Mouse (Mus musculus) C2C12 (cell line): Measurements from ENCODE around the gene Slc40a1.

Source experiments
- CEBPB ChIP-seq: IDR thresholded peaks from one replicate; pipeline ENCODE4 v1.6.1; 2011; ENCODE audit warnings: low read depth, mild to moderate bottlenecking, control low read depth, moderate library complexity
- CTCF ChIP-seq: IDR thresholded peaks from one replicate; pipeline ENCODE4 v1.5.1; 2011; ENCODE audit not compliant: control insufficient read depth, insufficient read depth, insufficient read length
- MAX ChIP-seq: IDR thresholded peaks from one replicate; pipeline ENCODE4 v1.6.1; 2011; ENCODE audit warnings: mild to moderate bottlenecking, control low read depth
- MYOD1 ChIP-seq: IDR thresholded peaks from one replicate; pipeline ENCODE4 v1.6.1; 2011; ENCODE audit warnings: low read depth; ENCODE audit not compliant: control insufficient read depth, insufficient read length

DNA sequence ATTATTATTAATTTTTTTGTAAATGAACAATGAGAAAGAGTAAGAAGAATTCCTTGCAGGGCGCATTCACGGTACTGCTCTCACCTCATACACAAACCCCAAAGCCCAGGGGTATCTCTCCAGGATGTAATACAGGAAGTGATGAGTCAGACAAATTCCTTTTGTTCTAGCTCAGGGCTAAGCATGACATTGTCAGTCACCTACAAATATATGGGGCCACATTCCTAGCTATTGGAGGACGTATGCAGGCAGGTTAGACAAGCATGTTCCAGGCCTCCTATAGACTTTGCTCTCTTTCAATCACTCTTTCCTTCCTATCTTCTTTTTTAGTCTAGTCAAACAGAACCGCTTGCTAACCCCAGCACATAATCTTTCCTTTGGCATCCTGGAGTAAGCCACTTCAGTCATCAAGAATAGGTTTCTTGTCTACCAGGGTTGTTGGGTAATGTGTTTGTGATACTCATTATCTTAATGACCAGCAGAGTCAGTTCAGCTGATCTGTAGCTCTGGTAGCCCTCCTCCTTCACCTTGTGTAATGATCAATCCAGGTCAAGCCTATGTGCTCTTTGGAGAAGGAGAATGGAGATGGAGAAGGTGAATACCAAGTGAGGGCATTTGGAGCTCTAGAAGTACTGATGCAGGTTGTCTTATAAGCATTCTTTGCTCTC is 9.1 kb downstream of the Slc40a1 start:
- TF ChIP-seq CTCF (no peak), CEBPB (no peak), MAX (no peak), MYOD1 (no peak)
